Mouse (Mus musculus): ENCODE results near the gene Rbfox3. TPM values are rescaled to one million over a fixed set of nuclear protein-coding genes. Genes with fewer than 3 reads are reported as not detected.

The Rbfox3 gene
- polyA plus RNA-seq, 1 experiment: not detected

DNA sequence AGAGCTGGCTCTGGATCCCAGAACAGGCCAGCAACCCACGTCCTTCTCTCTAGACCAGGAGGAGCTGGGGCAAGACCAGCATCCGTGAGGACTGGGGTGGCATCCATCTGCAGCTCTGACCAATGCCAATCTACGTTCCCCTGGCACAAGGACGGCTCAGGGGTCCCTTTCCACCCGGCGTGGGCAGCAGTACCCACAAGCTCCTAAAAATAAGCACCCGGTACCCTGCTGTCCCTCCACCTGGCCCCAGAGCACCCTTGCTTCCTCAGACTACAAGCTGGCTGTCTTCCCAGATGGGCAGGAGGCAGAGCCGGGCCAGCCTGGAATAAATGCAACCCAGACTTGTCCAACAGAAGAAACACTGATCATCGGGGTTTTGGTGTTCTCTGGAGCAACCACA, 28.3 kb downstream of the Rbfox3 start:
- Histone ChIP-seq H3K4me3 (replicated peaks; ENCODE audit: control insufficient read depth, low read depth, low read length) (no peak overlapping the region), H3K27ac (ENCODE audit: control insufficient read depth, insufficient read depth, low read depth, low read length, poor library complexity) (no peak overlapping the region), H3K4me1 (ENCODE audit: control insufficient read depth, insufficient read depth, low read length) (no peaks in the 10 kb centered on the region)
- TF ChIP-seq CTCF (IDR thresholded peaks at IDR 0.05; ENCODE audit: control insufficient read depth, insufficient read depth, low read length): no peak
- no peak for TF ChIP-seq POLR2A (IDR thresholded peaks at IDR 0.05; ENCODE audit: borderline replicate concordance, control insufficient read depth, low read depth, low read length)
- WGBS: 74% methylated on average over 9 of the region's 9 CpGs

DNA sequence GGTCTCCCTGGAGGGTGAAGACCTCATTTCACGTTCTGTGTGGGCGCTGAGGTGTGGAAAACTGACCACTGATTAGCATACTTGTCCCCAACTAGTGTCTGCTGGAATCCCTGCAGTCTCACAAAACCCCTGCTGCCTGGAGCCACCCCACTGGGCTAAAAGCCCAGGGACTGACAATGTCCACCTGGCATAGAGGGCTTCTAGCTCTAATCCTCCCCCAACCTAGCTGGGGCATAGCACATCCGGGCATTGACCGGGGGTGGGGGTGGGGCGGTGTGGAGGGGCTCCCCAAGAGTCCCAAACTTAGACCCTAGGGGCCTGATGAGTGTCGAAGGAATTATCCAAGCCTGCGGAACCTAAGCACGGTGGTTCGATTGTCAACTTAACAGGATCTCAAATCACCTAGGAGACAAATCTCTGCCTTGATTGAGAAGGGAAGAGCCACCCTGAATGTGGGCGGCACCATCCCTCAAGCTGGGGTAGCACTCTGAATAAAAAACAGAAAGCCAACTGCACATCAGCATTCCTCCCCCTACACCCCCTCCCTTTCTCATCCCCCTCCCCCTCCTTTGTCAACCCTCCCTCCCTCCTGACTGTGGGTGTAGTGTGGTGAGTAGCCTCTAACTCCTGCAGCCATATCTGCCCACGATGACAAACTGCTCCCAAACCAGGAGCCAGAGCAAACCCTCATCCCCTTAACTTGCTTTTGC, 29.5 kb downstream of the Rbfox3 start:
- TF ChIP-seq POLR2A (IDR thresholded peaks at IDR 0.05; ENCODE audit: borderline replicate concordance, control insufficient read depth, low read depth, low read length): no peak
- TF ChIP-seq CTCF (IDR thresholded peaks at IDR 0.05; ENCODE audit: control insufficient read depth, insufficient read depth, low read length): no peak
- H3K4me3 ChIP-seq (replicated peaks; ENCODE audit: control insufficient read depth, low read depth, low read length): no peak overlapping the region
- 40% methylated on average over 11 of the region's 11 CpGs for WGBS
- H3K4me1 ChIP-seq (ENCODE audit: control insufficient read depth, insufficient read depth, low read length): no peaks in the 10 kb centered on the region
- no peak overlapping the region for H3K27ac ChIP-seq (ENCODE audit: control insufficient read depth, insufficient read depth, low read depth, low read length, poor library complexity)

DNA sequence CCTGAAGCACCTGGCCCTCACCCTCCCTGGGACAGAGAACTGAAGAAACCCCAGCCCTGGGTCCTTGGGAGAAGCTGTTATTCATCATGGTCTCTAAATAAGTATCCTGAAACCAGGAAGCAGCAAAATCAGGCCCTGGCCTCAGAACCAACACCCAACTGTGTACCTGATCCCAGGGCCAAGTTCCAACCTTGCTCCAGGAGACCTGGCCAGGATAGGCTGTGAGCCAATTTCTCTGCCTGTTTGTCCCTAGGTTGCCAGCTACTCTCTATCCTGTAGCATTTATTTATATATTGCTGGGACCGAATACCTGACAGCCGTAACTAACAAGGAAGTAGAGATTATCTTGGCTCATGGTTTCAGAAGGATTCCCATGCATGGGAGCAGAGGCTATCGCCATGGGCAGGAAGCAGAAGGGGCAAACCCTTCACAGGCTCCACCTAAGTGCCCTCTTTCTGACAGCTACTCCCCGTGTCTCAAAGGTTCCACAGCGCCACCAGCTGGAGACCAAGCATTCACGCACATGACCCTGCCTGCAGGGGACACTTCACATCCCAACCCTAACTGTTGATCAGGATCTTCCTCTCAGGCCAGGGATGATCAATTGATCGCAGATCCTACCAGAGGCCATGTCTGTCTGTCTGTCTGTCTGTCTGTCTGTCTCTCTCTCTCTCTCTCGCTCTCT, 31.8 kb downstream of the Rbfox3 start:
- no peak overlapping the region for H3K27ac ChIP-seq (ENCODE audit: control insufficient read depth, insufficient read depth, low read depth, low read length, poor library complexity)
- H3K4me1 ChIP-seq (ENCODE audit: control insufficient read depth, insufficient read depth, low read length): no peaks in the 10 kb centered on the region
- WGBS: 80% methylated on average over 8 of the region's 8 CpGs
- no peak overlapping the region for H3K4me3 ChIP-seq (replicated peaks; ENCODE audit: control insufficient read depth, low read depth, low read length)
- TF ChIP-seq POLR2A (IDR thresholded peaks at IDR 0.05; ENCODE audit: borderline replicate concordance, control insufficient read depth, low read depth, low read length) (no peak), CTCF (IDR thresholded peaks at IDR 0.05; ENCODE audit: control insufficient read depth, insufficient read depth, low read length) (no peak)

- 88% methylated on average over 13 of the region's 13 CpGs for WGBS
- H3K4me3 ChIP-seq (replicated peaks; ENCODE audit: control insufficient read depth, low read depth, low read length): no peak overlapping the region
- H3K27ac ChIP-seq (ENCODE audit: control insufficient read depth, insufficient read depth, low read depth, low read length, poor library complexity): no peak overlapping the region
- TF ChIP-seq CTCF (IDR thresholded peaks at IDR 0.05; ENCODE audit: control insufficient read depth, insufficient read depth, low read length): no peak
- TF ChIP-seq POLR2A (IDR thresholded peaks at IDR 0.05; ENCODE audit: borderline replicate concordance, control insufficient read depth, low read depth, low read length): no peak
- no peaks in the 10 kb centered on the region for H3K4me1 ChIP-seq (ENCODE audit: control insufficient read depth, insufficient read depth, low read length)
Measured at GRCm38 (mm10) chr11:118878605-118879245, 32.7 kb downstream of the Rbfox3 start.

DNA sequence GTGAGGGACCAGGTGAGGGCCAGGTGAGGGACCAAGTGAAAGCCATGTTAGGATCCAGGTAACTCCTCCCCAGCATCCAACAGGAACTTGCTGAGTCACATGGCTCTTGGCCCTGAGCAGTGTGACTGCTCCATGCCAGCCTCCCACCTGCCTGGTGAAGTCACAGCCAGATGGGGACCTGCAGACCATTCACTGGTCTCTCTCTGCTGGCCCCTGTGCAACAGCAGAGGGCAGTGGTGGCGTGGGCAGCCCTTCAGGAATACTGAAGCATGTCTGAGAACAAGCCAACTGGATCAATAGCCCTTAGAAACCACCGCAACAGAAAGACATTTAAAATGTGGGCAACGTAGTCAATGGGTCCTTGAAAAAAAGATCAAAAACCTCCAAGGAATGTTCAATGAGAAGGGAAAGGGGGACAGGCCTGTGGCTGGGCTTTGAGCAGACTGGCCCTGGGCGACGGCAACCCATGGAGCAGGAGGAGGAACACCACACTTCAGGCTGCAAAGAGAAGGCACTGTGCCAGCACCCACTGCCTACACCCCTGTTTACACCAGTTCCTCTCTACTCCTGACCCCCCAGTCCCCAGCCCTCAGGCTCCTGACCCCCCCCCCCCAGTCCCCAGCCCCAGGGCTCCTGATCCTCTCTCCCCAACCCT, 36.0 kb downstream of the Rbfox3 start:
- no peak overlapping the region for H3K4me3 ChIP-seq (replicated peaks; ENCODE audit: control insufficient read depth, low read depth, low read length)
- TF ChIP-seq POLR2A (IDR thresholded peaks at IDR 0.05; ENCODE audit: borderline replicate concordance, control insufficient read depth, low read depth, low read length) (no peak), CTCF (IDR thresholded peaks at IDR 0.05; ENCODE audit: control insufficient read depth, insufficient read depth, low read length) (no peak)
- 48% methylated on average over 5 of the region's 5 CpGs for WGBS
- no peaks in the 10 kb centered on the region for H3K4me1 ChIP-seq (ENCODE audit: control insufficient read depth, insufficient read depth, low read length)
- no peak overlapping the region for H3K27ac ChIP-seq (ENCODE audit: control insufficient read depth, insufficient read depth, low read depth, low read length, poor library complexity)

DNA sequence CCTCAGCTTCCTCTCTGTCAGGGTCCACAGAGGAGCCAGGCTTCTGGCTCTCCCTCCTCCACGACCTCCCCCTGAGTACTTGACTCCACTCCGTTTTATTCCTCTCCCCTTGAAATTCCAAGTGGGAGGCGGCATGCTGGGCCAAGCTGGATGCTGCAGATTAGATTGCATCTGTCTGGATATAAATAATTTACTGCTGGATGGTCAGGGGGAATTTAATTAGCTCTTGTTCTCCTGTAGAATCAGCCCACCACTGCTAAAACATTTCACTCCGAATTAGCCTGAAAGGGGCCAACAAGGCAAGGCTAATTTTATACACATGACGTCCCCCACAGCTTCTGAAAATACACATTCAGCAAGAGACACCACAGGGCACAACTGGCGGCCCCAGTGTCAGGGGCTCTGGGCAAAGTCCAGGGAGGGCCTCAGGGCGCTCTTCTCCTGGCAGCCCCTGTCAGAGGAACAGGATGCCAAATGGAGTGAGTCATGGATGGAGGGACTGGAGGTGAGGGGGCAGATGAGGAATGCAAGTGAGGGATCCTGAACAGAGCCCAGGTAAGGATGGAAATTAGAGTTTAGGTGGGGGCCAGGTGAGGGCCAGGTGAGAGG, 36.8 kb downstream of the Rbfox3 start:
- H3K27ac ChIP-seq (ENCODE audit: control insufficient read depth, insufficient read depth, low read depth, low read length, poor library complexity): no peak overlapping the region
- 50% methylated on average over 7 of the region's 7 CpGs for WGBS
- TF ChIP-seq CTCF (IDR thresholded peaks at IDR 0.05; ENCODE audit: control insufficient read depth, insufficient read depth, low read length): no peak
- no peak for TF ChIP-seq POLR2A (IDR thresholded peaks at IDR 0.05; ENCODE audit: borderline replicate concordance, control insufficient read depth, low read depth, low read length)
- H3K4me1 ChIP-seq (ENCODE audit: control insufficient read depth, insufficient read depth, low read length): no peaks in the 10 kb centered on the region
- H3K4me3 ChIP-seq (replicated peaks; ENCODE audit: control insufficient read depth, low read depth, low read length): no peak overlapping the region

DNA sequence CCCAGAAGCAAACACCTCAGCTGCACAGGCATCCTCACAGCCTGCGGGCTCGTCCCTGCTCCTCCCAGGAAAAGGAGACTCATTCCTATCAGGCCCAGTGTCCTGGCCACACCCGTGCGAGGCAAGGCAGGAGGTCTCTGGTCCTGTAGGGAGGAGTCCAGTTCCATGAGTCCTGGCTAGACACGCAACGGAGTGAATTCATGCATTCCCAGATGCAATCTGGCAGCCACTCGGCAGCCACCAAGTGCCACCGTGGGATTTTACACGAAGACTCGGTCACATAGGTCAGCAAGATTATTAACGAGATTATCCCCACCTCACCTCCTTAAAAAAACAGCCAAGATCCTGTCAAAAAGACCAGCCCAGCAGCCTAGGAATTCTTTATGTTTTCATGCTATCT, 37.4 kb downstream of the Rbfox3 start:
- TF ChIP-seq CTCF (IDR thresholded peaks at IDR 0.05; ENCODE audit: control insufficient read depth, insufficient read depth, low read length): no peak
- no peak for TF ChIP-seq POLR2A (IDR thresholded peaks at IDR 0.05; ENCODE audit: borderline replicate concordance, control insufficient read depth, low read depth, low read length)
- Histone ChIP-seq H3K4me1 (ENCODE audit: control insufficient read depth, insufficient read depth, low read length) (no peaks in the 10 kb centered on the region), H3K27ac (ENCODE audit: control insufficient read depth, insufficient read depth, low read depth, low read length, poor library complexity) (no peak overlapping the region), H3K4me3 (replicated peaks; ENCODE audit: control insufficient read depth, low read depth, low read length) (no peak overlapping the region)
- 77% methylated on average over 11 of the region's 11 CpGs for WGBS
